Mouse (Mus musculus): ENCODE data around the gene Zfp207.
"Not testable (repeated sequence)": the region's sequence is repeated elsewhere in the genome, so short reads cannot be mapped to it uniquely, and the experiment has no call there.

Gene Zfp207

DNA sequence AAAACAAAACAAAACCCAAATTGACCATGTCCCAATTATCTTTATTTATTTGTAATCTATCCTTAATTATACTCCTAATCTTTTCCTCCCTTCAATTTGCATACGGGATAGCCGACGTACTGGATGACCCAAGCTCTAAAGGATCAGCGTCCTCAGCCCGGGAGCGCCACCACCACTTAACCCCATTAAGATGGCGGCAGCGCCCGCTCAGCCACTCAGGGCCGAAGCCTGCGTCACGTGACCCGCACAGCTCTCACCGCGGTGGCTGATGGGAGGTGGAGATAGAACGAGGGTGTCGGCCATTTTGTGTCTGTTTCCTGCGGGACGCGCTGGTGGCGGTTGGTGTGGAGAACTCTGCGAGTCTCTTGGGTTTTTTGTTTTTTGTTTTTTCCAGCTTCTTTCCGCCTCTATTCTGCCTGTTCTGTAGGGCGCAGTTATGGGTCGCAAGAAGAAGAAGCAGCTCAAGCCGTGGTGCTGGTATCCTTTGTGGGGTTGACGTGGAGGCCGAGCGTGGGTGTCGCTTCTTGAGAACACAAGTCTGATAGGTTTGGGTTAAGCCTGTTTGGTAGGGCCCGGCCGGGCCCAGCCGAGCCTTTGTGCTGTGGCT lies at the start of gene Zfp207:
Gene Zfp207 (plus strand): TSS at position 261 of the 607 bp plus-strand sequence.
- peak; percentile 94 for DNase-seq (ENCODE audit: low spot score)

DNA sequence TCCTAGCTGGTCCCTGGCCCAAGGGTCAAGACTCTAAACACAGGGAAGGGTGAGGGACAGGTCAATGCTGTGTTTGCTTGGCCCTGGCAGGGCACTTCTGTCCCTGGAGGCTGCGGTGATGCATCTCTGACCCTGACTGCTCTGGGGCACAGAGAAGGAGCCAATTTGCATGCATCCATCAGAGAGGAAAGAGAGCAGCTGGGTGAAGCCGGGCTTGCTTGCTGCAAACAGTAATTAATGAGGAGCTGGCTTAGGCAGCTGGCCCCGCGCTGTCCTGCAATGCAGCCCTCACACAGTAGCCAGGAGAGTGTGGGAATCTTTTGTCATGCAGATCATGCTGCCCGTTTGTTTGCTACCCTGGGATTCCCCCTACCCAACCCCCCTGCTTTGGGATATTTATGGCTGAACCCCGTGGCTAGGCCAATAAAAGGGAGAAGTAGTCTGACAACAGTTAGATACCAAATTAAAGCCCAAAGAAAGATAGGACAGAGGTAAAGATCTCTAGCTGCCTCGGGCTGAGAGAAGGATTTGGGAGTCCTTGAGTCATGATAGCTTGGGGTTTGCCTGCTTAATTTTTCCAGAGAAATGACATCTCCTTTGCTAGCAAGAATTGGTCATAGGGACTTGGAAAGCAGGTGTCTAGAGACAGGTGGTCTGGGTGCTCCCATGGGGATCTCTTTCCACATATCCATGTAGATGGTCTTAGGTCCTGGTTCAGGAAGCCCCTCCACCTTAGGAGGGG lies 47.3 kb upstream of the Zfp207 start:
- DNase-seq (ENCODE audit: low spot score) = no peak

DNA sequence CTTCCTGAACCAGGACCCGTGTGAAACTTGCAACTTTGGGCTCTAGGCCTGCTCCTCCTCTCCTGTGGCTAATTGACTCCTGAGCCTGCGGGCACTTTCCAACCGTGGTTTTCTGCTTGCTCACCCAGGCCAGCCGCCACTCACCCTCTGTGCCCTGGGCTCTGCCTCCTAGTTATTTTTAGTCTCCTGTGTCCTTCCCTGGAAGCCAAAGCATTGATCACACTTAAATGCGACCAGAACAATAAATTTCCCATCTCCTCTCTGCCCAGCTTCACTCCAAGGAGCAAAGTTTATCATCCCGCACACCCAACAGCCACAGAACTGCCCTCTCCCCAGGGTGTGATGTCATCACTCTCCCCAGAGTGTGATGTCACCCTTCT lies 46.7 kb upstream of the Zfp207 start:
- DNase-seq (ENCODE audit: low spot score) = no peak

DNA sequence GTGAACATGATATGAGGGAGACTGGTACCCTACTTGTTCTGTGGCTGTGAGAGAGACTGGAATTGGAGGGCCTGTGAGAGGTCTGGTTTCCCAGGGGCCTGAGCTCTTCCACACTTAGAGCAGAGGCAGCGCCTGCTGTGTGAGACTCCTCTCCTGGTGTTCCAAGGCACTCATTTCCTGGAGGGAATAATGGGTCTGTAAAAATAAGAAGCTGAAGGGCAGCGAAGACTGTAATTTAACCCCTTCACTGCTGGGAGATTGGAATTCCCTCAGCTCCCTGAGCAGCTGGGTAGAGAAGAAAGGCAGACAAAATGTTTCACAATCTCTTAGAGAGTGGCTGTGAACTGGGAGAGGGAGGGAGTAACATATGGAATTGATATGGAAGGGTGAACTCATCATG lies 40.6 kb upstream of the Zfp207 start:
- no peak for DNase-seq (ENCODE audit: low spot score)

DNA sequence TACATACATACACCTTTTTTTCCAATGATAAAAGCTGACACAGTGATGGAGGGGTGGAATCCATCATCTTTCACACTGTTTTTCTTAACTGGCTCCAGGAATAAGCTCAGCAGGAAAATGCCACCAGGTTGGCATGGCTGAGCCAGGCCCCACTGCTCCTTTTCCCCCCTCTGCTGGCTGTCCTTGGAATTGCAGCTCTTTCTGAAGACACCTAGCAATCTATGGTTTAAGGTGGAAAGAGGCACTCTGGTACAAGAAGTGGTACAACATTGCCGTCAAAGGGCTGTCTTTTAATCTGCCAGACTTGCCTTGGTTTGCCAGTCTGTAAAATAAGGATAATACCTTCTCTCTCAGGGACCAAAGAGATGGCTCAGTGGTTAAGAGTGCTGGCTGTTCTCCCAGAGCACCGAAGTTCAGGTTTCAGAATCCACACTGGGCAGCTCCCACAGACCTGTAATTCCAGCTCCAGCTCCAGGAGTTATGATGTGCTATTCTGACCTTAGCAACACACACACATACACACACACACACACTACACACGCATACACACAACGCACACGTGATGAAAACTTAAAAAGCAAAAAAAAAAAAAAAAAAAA lies 31.1 kb upstream of the Zfp207 start:
- peak; percentile 65 for DNase-seq (ENCODE audit: low spot score)

DNA sequence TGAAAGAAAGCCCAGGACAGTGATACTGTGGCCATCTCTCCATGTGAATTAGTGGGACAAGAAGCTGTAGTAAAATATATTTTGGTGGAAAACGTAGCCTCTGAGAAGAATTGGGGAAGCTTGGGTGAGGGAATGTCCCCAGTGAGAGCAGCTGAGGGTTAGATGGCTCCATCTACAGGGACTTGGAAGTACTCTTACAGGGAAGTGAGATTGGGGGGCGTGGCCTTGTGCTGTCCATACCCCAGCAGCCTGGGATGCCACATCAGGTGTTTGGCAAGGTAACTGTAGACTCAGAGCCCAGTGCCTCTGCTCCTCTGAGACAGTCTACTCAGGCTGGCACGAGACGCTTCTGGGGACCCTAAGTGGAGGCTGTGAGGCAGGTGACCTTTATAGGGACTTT lies 28.2 kb upstream of the Zfp207 start:
- DNase-seq (ENCODE audit: low spot score) = no peak

DNA sequence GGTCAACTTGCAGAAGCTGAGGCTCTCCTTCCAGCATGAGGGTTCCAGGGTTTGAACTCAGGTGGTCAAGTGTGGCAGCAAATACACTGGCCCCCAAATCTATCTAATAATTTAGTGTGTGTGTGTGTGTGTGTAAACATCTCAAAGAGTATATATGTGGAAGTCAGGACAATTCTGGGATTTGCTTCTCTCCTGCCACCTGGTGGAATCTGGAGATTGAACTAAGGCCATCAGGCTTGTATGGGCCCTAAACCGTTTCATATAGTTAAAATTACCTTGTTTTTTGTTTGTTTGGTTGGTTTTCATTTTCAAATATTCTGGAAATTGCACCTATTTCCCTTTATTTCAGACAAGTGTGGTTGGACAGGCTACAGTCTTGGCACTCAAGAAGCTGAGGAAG lies 14.1 kb upstream of the Zfp207 start:
- no peak for DNase-seq (ENCODE audit: low spot score)

DNA sequence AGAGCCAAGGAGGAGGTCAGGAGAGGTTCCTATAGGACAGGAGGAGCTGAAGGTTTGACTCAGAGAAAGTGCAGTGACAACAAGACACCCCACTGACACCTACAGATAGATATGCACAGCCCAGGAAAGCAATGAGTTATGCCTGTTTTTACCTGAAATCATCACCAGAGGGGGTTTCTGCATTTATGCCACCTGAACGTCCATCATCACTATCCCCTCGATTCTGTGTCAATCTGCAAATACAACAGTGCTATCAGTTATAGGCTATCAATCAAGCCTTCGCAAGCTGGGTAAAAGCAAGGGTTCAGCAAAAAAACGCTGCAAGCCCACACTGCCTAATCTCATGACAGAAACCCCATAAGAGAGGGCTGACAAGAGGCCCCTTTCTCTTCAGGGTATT lies 6.4 kb upstream of the Zfp207 start:
- no peak for DNase-seq (ENCODE audit: low spot score)

DNA sequence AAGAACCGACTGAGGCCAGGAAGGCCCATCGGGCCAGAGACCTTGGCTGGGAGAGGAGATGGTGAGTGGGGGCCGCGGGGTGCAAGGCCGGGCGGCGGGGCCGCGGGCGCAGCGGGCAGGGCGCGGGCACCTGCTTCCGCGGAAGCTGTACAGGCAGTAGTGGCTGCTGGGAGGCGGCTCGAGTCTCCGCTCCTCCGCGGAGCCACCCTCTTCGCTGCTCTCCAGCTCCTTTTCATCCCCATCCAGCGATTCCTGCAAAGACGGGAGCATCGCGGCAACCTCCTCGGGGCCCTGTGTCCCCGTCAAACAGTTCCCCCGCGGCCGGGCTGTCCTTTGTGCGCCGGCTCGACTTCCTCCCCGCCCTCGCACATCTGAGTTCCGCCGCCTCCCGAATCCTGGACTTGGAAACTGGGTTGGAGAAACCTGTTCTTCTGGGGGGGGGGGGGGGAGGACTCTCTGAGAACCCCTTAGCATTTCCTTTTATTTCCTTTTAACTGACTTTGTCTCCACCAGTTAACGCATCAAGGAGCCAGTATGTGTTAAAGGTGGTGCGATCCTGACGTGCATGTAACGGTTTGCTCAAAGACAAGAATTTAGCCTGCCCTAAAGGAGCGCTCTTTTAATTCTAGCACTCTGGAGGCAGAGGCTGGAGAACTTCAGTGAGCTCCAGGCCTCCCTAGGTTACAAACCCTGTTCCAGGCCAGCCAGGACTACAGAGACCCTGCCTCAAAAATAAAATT lies 5.2 kb upstream of the Zfp207 start, which contains the start of gene 5730455P16Rik:
Gene 5730455P16Rik (minus strand): TSS at position 323 of the 740 bp plus-strand sequence.
- DNase-seq (ENCODE audit: low spot score) = no peak

DNA sequence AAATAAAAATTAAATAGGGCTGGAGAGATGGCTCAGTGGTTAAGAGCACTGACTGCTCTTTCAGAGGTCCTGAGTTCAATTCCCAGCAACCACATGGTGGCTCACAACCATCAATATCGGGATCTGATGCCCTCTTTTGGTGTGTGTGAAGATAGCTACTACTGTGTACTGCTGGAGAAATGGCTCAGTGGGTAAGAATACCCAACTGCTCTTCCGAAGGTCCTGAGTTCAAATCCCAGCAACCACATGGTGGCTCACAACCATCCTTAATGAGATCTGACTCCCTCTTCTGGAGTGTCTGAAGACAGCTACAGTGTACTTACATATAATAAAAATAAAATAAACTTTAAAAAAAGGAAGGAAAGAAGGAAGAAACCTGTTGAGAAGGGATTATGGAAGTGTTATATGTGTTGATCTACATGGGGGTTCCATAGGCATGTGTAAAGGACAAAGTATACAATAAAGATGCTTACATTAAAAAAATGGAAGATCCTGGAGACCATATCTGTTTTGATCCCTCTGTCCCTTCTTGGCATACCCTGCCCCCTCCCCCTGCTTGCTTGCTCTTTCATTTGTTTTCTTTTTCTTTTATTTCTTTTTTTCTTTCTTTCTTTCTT lies 4.5 kb upstream of the Zfp207 start:
- not testable (repeated sequence) for DNase-seq (ENCODE audit: low spot score)

DNA sequence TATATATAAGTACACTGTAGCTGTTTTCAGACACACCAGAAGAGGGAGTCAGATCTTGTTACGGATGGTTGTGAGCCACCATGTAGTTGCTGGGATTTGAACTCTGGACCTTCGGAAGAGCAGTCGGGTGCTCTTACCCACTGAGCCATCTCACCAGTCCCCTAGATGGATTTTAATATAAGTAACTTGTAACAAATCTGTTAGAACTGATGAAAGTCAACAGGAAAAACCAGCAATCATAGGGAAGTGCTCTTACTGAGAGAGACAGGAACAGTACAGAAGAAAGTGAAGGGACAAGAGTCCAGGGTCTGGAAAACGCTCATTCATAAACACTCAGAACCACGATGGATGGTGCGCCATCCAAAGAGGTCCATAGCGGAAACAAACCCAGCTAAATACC lies 3.9 kb upstream of the Zfp207 start:
- DNase-seq (ENCODE audit: low spot score) = not testable (repeated sequence)

DNA sequence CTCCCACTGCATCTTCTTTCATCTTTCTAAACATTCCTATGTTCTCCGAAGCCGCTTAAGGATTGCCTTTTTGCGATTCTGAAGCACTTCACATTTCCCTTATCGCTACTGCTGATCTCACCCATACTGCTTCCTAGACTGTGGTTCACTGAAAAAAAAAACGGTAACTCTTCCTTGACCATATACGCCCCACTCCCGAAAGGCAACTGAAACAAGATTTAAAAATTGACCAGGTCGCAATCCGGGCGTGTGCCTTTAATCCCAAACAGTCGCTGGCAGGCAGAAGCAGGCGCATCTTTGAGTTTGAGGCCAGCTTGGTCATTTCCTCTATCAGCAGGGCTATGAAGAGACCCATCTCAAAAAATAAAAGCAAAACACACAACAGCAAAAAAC lies 457 bp upstream of the Zfp207 start:
- DNase-seq (ENCODE audit: low spot score) = no peak

DNA sequence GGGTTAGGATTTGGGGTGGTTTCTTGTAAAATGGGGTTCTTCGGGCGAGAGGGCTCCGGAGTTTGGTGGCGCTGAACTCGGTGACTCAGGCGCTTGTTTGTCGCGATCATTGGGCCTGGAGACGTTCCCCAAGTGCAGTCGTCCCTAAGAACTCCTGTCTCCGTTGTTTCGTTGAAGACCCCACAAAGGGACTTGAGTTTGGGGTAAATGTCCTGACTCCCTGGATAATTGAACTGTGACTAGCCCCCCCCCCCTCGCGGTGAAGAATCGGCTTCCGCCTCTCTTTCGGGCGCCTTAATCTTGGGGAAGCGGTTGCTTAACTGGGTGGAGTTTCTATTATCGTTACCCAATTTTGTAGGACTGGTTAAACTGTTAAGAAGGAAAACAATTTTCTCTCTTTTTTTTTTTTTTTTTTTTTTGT lies 557 bp downstream of the Zfp207 start:
- no peak for DNase-seq (ENCODE audit: low spot score)

DNA sequence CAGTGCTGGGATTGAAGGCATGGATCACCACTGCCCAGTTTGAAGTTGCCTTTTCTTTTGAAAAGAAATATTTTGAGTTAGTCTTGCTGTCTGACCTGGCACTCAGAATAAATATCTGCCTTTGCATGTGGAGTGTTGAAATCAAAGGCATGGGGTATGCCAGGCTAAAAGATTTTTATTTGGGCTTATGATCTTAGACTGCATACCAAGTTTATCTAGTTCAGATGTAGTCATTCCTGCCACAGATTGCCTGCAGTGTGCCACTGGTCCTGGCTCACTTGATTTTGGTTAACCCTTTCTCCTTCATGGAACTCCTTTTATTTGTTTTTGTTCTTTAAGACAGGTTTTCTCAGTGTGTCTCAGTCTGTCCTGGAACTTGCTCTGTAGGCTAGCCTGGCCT lies 1.4 kb downstream of the Zfp207 start:
- no peak for DNase-seq (ENCODE audit: low spot score)

DNA sequence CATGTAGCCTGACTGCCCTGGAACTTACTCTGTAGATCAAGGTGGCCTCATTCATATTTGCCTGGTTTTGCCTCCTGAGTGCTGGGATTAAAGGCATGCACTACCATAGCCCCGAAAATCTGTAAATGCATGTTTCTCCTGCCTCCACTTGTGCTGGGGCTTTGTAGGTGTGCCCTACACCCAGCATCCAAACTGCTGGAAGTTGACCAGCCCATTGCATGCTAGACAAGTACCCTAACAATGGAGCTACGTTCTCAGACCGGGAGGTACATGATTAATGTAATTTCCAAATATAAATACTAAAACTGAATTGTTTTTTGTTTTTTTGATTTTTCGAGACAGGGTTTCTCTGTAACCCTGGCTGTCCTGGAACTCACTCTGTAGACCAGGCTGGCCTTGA lies 2.0 kb downstream of the Zfp207 start:
- DNase-seq (ENCODE audit: low spot score) = no peak

DNA sequence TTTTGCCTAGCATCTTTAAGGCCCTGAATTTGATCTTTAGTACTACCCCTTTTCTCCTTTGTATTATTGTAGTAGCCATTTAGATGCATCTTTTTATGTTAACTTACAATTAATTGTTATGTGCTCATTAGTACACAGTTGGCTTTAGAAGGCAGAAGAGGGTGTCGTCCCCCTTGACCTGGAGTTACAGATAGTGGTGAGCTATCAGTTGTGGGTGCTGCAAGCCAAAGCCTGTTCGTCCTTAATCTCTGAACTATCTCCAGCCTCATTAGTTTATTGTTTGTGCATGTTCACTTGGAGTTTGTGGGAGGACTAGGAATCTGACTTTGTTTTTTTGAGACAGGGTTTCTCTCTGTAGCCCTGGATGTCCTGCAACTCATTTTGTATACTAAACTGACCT lies 3.7 kb downstream of the Zfp207 start:
- DNase-seq (ENCODE audit: low spot score) = no peak

DNA sequence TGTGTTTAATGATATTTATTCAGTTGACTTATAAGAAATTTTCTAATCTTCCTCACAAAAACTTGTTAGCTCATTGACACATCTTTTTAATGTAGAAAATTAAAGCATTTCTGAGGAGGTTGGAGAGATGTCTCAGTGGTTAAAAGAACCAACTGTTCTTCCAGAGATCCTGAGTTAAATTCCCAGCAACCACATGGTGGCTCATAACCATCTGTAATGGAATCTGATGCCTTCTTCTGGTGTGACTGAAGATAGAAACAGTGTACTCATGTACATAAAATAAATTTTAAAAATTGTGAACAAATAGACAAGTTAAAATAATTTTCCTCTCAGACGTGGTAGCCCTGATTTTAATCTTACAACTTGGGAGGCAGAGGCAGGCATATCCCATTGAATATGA lies 6.8 kb downstream of the Zfp207 start:
- no peak for DNase-seq (ENCODE audit: low spot score)

DNA sequence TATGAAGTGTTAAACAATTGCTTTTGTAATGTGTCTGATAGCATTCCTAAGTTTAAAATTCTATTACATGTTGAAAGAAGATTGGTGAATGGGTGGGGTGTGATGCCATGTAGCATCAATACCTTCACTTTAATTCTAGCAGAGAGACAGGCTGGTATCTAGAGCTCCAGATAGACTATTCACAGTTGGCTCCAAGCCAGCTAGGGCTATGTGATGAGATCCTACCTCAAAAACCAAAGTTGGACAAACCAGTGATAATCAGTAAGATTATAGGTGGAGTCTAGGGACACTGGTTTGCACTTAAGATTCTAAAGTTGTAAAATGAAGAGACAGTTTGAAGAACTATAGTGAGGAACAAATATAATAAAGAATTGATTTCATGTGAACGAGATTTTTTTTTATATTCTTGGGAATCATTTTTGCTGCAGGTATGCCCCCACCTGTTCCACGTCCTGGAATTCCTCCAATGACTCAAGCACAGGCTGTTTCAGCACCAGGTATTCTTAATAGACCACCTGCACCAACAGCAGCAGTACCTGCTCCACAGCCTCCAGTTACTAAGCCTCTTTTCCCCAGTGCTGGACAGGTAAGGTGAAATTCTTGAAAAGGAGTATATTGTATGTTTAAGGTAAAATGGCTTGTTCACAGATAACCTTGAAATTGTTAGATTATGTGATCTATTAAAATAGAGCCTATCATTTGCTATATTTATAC lies 8.5 kb downstream of the Zfp207 start:
- DNase-seq (ENCODE audit: low spot score) = no peak

DNA sequence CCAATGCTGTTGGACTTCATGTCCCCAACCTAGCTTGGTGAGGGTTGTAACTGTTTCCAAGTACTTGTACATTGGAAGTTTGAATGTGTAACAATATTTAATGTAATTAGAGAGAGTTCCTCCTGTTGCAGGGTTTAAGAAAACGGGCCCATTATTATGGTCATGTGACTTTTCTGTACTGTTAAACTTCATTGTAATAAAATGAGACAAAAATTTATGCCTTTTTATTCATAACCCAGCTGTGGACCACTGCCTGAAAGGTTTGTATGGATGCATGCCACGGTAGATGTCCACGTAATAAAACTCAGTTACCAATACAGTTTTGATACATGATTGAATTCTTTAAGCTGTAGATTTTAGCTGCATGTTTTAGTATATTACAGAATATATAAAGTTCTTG lies 12.9 kb downstream of the Zfp207 start:
- DNase-seq (ENCODE audit: low spot score) = no peak

DNA sequence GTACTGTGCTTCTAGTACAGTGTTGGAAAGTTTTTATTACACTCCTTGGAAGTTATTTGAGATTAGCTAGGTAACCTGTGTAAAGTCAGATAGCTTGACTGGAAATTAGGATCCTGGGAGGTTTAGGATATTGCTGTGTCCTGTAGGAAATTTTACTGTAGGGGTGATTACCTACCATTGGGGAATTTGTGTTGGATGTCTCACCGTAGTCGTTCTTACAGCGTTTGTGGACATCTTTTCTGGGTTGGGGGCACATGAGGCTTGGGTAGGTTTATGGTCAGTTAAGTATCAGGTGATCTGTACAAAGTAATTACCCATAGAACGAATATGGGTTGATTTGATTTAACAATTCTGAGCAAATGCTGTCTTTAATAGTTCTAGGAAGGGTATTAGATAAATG lies 13.5 kb downstream of the Zfp207 start:
- DNase-seq (ENCODE audit: low spot score) = no peak

DNA sequence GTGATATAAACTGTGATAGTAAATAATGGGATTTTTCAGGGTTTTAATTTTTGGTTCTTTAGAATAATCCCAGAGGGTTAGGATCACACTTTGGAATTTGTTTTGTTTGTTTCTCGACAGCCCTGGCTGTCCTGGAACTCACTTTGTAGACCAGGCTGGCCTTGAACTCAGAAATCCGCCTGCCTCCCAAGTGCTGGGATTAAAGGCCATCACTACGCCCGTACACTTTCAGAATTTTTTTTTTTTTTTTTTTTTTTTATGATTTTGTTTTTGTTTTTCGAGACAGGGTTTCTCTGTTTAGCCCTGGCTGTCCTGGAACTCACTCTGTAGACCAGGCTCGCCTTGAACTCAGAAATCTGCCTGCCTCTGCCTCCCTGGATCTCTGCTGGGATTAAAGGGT lies 24.8 kb downstream of the Zfp207 start:
- DNase-seq (ENCODE audit: low spot score) = not testable (repeated sequence)

DNA sequence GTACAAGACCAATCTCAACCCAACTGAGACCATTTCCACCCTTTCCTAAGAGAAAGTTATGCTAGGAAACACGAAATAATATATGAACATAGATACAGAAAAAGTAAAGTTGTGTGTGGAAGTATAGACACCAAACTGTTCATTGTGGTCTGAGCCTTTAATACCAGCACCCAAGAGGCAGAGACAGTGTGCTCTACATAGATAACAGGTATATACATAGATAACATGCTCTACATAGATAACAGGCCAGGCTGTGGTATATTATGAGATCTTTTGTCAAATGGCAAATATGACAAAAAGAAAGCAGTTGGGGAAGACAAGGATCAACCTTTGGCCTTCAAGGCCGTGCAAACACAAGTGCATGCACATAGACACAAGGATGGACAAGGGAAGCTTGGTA lies 27.3 kb downstream of the Zfp207 start:
- DNase-seq (ENCODE audit: low spot score) = no peak

All from layer of hippocampus, adult 9-10 months (tissue).